Mouse (Mus musculus): ENCODE data around the gene Tnfaip1. TPM values are rescaled to one million over a fixed set of nuclear protein-coding genes. Genes with fewer than 3 reads are reported as not detected.

Gene Tnfaip1
- polyA plus RNA-seq, 2 experiments: 6.7 to 12.6 TPM

DNA sequence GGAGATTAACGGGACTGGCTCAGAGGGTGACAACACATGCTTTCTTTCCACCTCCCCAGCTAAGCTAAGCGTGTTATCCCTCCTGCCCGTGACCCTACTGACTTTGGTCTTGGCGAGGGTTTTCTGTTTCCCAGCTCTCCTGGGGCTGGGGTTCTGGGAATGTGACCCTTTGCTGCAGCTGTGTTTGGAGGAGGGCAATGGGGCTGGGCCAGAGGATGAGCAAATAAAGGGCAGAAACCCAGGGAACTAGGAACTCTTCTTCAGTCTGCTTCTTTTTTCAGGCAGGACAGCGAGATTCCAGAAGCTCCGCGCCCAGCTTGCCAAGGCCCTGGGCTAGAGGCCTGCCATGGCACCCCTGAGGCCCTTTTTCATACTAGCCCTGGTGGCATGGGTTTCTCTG, 37.1 kb downstream of the Tnfaip1 start, which contains the start of gene Vtn:
Gene Vtn (plus strand): TSS at position 88 of the 400 bp plus-strand sequence.
- H3K4me3 ChIP-seq (ENCODE audit: insufficient read depth in 1 of 2, low read depth in 2 of 2, low read length in 2 of 2): peak within 1 kb of the TSS; percentile 43 to 57
- no peak within 1 kb of the TSS for H3K27ac ChIP-seq
- no peak for DNase-seq (ENCODE audit: low read depth in 3 of 3, low spot score in 3 of 3)
- 59% methylated on average over 7 of the region's 7 CpGs for WGBS (ENCODE audit: insufficient replicate concordance)
- H3K36me3 ChIP-seq (replicated peaks; ENCODE audit: control insufficient read depth, insufficient read depth, low read depth): no peaks in the 10 kb centered on the region
- peak within 1 kb of the TSS; percentile 65 for H3K4me2 ChIP-seq (ENCODE audit: low read depth)
- no peak for TF ChIP-seq CTCF (IDR thresholded peaks at IDR 0.05; ENCODE audit: low read depth)
- no peak for TF ChIP-seq EP300 (IDR thresholded peaks at IDR 0.05; ENCODE audit: low read depth)
- H3K9me3 ChIP-seq (ENCODE audit: control insufficient read depth, low read length): no peaks in the 10 kb centered on the region
- H3K4me1 ChIP-seq (replicated peaks; ENCODE audit: control insufficient read depth in 2 of 2, insufficient read depth in 2 of 2, low read length in 1 of 2): no peaks in the 10 kb centered on the region; a peak in 1 of 4 replicates
- peak; percentile 27 for ATAC-seq (ENCODE audit: insufficient read depth)
- peaks cover 33% of the 10 kb centered on the region for H3K27me3 ChIP-seq (ENCODE audit: control insufficient read depth, insufficient read depth, low read length)
- H3K9ac ChIP-seq (replicated peaks): peak within 1 kb of the TSS; percentile 36

DNA sequence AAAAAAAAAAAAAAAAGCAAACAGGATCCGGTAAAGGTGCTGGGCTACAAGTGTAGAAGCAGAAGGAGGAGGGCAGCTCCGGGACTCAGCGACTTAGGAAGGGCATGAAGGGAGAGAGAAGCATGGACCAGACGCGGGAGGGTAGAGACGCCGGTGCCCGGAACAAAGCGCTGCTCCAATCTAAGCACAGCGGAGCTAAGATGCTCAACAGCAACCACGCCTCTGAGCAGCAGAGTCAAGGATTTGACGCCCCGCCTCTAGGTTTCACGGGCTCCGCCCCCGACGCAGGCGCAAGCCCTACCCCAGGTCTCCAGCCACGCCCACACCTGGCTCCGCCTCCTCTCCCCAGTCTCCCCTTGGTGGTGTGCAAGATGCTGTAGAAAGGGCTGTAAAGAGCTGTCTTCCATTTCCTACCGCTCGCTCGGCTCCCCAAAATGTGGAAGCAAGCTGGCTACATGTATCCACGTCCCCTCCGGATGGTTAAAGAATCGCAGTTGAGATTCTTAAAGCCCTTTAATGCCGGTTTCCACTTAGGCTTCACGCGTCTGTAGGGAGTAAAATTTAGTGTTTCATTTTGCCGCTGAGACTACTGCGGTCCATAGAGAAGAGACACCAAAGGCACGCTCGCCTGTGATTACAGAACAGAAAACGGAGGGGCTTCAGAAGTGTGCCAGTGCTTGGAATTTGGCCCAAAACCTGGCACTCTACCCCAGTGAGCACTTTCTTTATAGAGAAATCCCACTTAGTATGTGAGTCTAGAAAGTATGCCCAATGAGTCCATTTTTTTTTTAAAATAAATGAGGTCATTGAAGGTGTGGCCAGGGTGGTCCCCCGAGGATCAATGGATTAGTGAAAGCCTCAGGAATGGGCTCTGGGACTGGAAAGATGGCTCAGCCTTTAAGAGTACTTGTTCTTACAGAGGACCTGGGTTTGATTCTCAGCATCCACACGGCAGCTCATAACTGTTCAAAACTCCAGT, 38.3 kb downstream of the Tnfaip1 start, which contains the start of gene Sarm1:
Gene Sarm1 (minus strand): TSS at position 211 of the 979 bp plus-strand sequence.
- WGBS (ENCODE audit: insufficient replicate concordance): 2% methylated on average over 36 of the region's 36 CpGs
- ATAC-seq (ENCODE audit: insufficient read depth) (peak; percentile 81), DNase-seq (ENCODE audit: low read depth in 3 of 3, low spot score in 3 of 3) (peak; percentile 78 to 83 (median 80))
- no peak within 1 kb of the TSS for H3K27ac ChIP-seq
- H3K4me3 ChIP-seq (ENCODE audit: insufficient read depth in 1 of 2, low read depth in 2 of 2, low read length in 2 of 2): peak within 1 kb of the TSS; percentile 43 to 47
- peak within 1 kb of the TSS; percentile 65 for H3K4me2 ChIP-seq (ENCODE audit: low read depth)
- TF ChIP-seq CTCF (IDR thresholded peaks at IDR 0.05; ENCODE audit: low read depth) (no peak), EP300 (IDR thresholded peaks at IDR 0.05; ENCODE audit: low read depth) (no peak)
- peaks cover 33% of the 10 kb centered on the region for H3K27me3 ChIP-seq (ENCODE audit: control insufficient read depth, insufficient read depth, low read length)
- H3K9ac ChIP-seq (replicated peaks): peak within 1 kb of the TSS; percentile 36
- no peaks in the 10 kb centered on the region for H3K9me3 ChIP-seq (ENCODE audit: control insufficient read depth, low read length)
- H3K36me3 ChIP-seq (replicated peaks; ENCODE audit: control insufficient read depth, insufficient read depth, low read depth): no peaks in the 10 kb centered on the region
- H3K4me1 ChIP-seq (replicated peaks; ENCODE audit: control insufficient read depth in 2 of 2, insufficient read depth in 2 of 2, low read length in 1 of 2): no peaks in the 10 kb centered on the region; a peak in 1 of 4 replicates

DNA sequence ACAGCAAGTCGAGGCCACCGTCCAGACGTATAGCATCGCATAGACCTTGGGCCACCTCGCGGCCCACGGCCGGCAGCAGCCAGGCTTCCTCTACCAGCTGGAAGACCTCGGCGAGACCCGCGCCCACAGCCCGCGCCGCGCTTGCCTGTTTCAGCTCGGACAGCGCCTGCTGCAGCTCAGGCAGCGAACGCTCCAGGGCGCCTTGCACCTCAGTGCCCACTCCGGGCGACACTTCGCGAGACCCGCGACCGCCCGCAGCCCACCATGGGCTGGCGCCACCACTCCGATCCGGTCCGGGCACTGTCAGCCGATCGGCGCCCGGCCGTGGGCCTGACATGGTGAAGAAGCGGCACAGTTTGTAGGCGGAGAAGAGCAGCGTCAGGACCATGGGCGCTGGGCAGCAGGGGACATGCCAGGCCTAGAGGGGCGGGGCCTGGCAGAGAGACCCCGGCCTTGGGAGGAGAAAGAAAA, 39.0 kb downstream of the Tnfaip1 start:
- DNase-seq (ENCODE audit: low read depth in 3 of 3, low spot score in 3 of 3) (no peak), ATAC-seq (ENCODE audit: insufficient read depth) (no peak)
- Histone ChIP-seq H3K27ac (no peak overlapping the region), H3K9ac (replicated peaks) (no peak overlapping the region), H3K4me2 (ENCODE audit: low read depth) (peak overlapping the region; percentile 65), H3K4me3 (ENCODE audit: insufficient read depth in 1 of 2, low read depth in 2 of 2, low read length in 2 of 2) (peak overlapping the region; percentile 1 to 43; a peak in 2 of 4 replicates), H3K36me3 (replicated peaks; ENCODE audit: control insufficient read depth, insufficient read depth, low read depth) (no peaks in the 10 kb centered on the region), H3K9me3 (ENCODE audit: control insufficient read depth, low read length) (no peaks in the 10 kb centered on the region), H3K27me3 (ENCODE audit: control insufficient read depth, insufficient read depth, low read length) (peaks cover 36% of the 10 kb centered on the region), H3K4me1 (replicated peaks; ENCODE audit: control insufficient read depth in 2 of 2, insufficient read depth in 2 of 2, low read length in 1 of 2) (no peaks in the 10 kb centered on the region; a peak in 1 of 4 replicates)
- TF ChIP-seq CTCF (IDR thresholded peaks at IDR 0.05; ENCODE audit: low read depth): no peak
- TF ChIP-seq EP300 (IDR thresholded peaks at IDR 0.05; ENCODE audit: low read depth): no peak
- under 1% methylated on average over 44 of the region's 44 CpGs for WGBS (ENCODE audit: insufficient replicate concordance)

DNA sequence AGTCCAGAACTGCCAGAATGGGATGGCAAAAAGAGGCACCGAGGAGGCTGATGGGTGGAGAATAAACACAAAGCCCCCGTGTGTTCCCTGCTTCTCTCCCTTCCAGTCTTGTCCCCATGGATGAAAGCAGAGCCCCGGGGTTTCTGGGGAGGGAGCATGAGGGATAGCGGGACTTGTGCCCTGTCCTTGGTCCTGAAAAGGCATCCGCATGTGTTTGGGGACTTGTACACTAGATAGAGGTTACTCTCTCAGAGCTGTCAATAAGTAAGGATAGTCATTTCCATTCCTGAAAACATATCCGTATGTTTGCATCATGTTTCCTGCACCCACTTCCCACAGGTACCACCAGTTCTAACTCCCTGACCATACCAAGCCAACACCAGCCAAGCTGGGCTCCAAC, 40.2 kb downstream of the Tnfaip1 start:
- no peak for TF ChIP-seq CTCF (IDR thresholded peaks at IDR 0.05; ENCODE audit: low read depth)
- no peak for TF ChIP-seq EP300 (IDR thresholded peaks at IDR 0.05; ENCODE audit: low read depth)
- no peak overlapping the region for H3K27ac ChIP-seq
- WGBS (ENCODE audit: insufficient replicate concordance): 5% methylated on average over 6 of the region's 6 CpGs
- DNase-seq (ENCODE audit: low read depth in 3 of 3, low spot score in 3 of 3) (no peak), ATAC-seq (ENCODE audit: insufficient read depth) (no peak)
- H3K36me3 ChIP-seq (replicated peaks; ENCODE audit: control insufficient read depth, insufficient read depth, low read depth): no peaks in the 10 kb centered on the region
- H3K4me1 ChIP-seq (replicated peaks; ENCODE audit: control insufficient read depth in 2 of 2, insufficient read depth in 2 of 2, low read length in 1 of 2): no peaks in the 10 kb centered on the region; a peak in 1 of 4 replicates
- no peak overlapping the region for H3K4me2 ChIP-seq (ENCODE audit: low read depth)
- no peak overlapping the region for H3K9ac ChIP-seq (replicated peaks)
- H3K4me3 ChIP-seq (ENCODE audit: insufficient read depth in 1 of 2, low read depth in 2 of 2, low read length in 2 of 2): no peak overlapping the region
- H3K9me3 ChIP-seq (ENCODE audit: control insufficient read depth, low read length): no peaks in the 10 kb centered on the region
- peaks cover 44% of the 10 kb centered on the region for H3K27me3 ChIP-seq (ENCODE audit: control insufficient read depth, insufficient read depth, low read length)

DNA sequence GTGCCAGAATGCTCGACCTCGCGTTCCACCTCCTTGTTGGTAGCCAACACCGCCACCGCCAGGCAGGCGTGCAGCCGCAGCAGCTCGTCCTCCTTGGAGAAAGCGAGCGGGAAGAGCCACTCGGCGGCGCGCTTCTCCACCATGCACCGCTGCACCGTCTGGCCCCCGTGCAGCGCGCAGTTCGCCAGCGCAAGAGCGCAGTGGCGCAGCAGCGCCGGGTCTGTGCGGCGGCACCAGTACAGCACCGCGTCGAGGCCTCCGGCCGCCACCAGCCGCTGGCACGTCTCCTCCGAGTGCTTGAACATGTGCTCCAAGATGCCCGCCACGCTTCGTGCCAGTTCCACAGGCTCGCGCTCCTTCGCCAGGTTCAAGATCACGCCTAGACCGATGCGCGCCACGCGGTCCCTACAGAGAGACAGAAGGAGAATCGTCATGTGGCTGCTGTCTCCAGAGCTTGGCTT, 45.3 kb downstream of the Tnfaip1 start:
- ATAC-seq (ENCODE audit: insufficient read depth) (no peak), DNase-seq (ENCODE audit: low read depth in 3 of 3, low spot score in 3 of 3) (no peak)
- Histone ChIP-seq H3K4me3 (ENCODE audit: insufficient read depth in 1 of 2, low read depth in 2 of 2, low read length in 2 of 2) (no peak overlapping the region), H3K4me2 (ENCODE audit: low read depth) (peak overlapping the region; percentile 11), H3K27ac (no peak overlapping the region), H3K27me3 (ENCODE audit: control insufficient read depth, insufficient read depth, low read length) (peaks cover 52% of the 10 kb centered on the region), H3K36me3 (replicated peaks; ENCODE audit: control insufficient read depth, insufficient read depth, low read depth) (no peaks in the 10 kb centered on the region), H3K9me3 (ENCODE audit: control insufficient read depth, low read length) (no peaks in the 10 kb centered on the region), H3K9ac (replicated peaks) (no peak overlapping the region), H3K4me1 (replicated peaks; ENCODE audit: control insufficient read depth in 2 of 2, insufficient read depth in 2 of 2, low read length in 1 of 2) (no peaks in the 10 kb centered on the region)
- WGBS (ENCODE audit: insufficient replicate concordance): 9% methylated on average over 47 of the region's 48 CpGs
- TF ChIP-seq CTCF (IDR thresholded peaks at IDR 0.05; ENCODE audit: low read depth) (peak; percentile 31; the same call in 1 of the 2 replicates), EP300 (IDR thresholded peaks at IDR 0.05; ENCODE audit: low read depth) (no peak)
